ENCODE assay signal across 8 mouse cellular contexts in genomic region chr6:145768671-145769292, GRCm38 (mm10). TPM values are rescaled to one million over a fixed set of nuclear protein-coding genes. Genes with fewer than 3 reads are reported as not detected.
DNase-seq lines count a peak whose midpoint lies in the region; ATAC-seq lines count a peak whose summit lies in the region.
"Had no signal": no experiment of that assay in that cellular context is flagged by ENCODE, and none has a peak within 500 bp of the region (broad histone marks: within the 10 kb centered on the region; RNA-seq: fewer than 3 reads in every experiment).

No protein-coding gene starts in this region.

- no peaks in the 10 kb centered on the region for H3K27me3 ChIP-seq in forebrain, embryonic 15.5 days

- no peak overlapping the region for H3K9ac ChIP-seq in forebrain, embryonic 15.5 days (replicated peaks)

- peak; percentile 61 for ATAC-seq in forebrain, embryonic 15.5 days (replicated peaks)
- ATAC-seq in monocyte, adult 5-6 weeks (replicated peaks; ENCODE audit: insufficient number of reproducible peaks, low FRiP score, low TSS enrichment, poor library complexity, severe bottlenecking), result no peak
- no peak for ATAC-seq in erythroid progenitor cell, adult 5-6 weeks (replicated peaks; ENCODE audit: low FRiP score, poor library complexity, severe bottlenecking)

- WGBS in forebrain, embryonic 15.5 days, result 54% methylated on average over 10 of the region's 10 CpGs

- no peak overlapping the region for H3K27ac ChIP-seq in forebrain, embryonic 15.5 days (replicated peaks)

- no peaks in the 10 kb centered on the region for H3K9me3 ChIP-seq in forebrain, embryonic 15.5 days
- H3K9me3 ChIP-seq: megakaryocyte, embryonic 14.5 days had no signal

- no peaks in the 10 kb centered on the region for H3K36me3 ChIP-seq in forebrain, embryonic 15.5 days

- H3K4me2 ChIP-seq in forebrain, embryonic 15.5 days (replicated peaks), result no peak overlapping the region

- DNase-seq in 3134 (ENCODE audit: extremely low read depth, insufficient read length, low spot score) (peak; percentile 83), 3T3-L1 (ENCODE audit: low read depth, low spot score) (peak; percentile 68)
- DNase-seq in heart, postnatal 4 days, result peak; percentile 84
- peak; percentile 37 for DNase-seq in mesoderm, embryonic 11.5 days (ENCODE audit: low read depth, low spot score)

- H3K4me1 ChIP-seq in forebrain, embryonic 15.5 days, result peaks cover 13% of the 10 kb centered on the region
- H3K4me1 ChIP-seq: megakaryocyte, embryonic 14.5 days had no signal

- no peak overlapping the region for H3K4me3 ChIP-seq in forebrain, embryonic 15.5 days
- H3K4me3 ChIP-seq: megakaryocyte, embryonic 14.5 days had no signal

RNA-seq across cellular contexts. Expression of gene Rassf8, which starts 22.2 kb away (rescaled TPM):
- 3.2 and 3.5 TPM in 2 replicates for polyA plus RNA-seq in forebrain, embryonic 15.5 days (2015; fragmentation: Nextera tagmentation; extraction: Ambion mirVana)
- 10 to 100 TPM; 93.1 to 97.9 TPM for total RNA-seq in heart, postnatal 4 days (2021)
- total RNA-seq in monocyte, adult 5-6 weeks (2017), result 2.3 to 12.3 TPM (median 8.3 TPM) in 3 replicates
- total RNA-seq in erythroid progenitor cell, adult 5-6 weeks (2015; ENCODE audit: low replicate concordance), result 3.4 TPM in 1 of 2 replicates, not detected in the other
- total RNA-seq in erythroid progenitor cell, adult 5-6 weeks (2017; ENCODE audit: low replicate concordance), result 1.4 and 2.8 TPM in 2 replicates
